Mouse (Mus musculus): ENCODE results near the gene Olfr875. TPM values are rescaled to one million over a fixed set of nuclear protein-coding genes. Genes with fewer than 3 reads are reported as not detected.

Gene Olfr875
- total RNA-seq, 2 experiments from 2014 or later = not detected

Other genes with a start within 250 kb of the Olfr875 start
- not detected in 2 replicates for gene Esam, start 243.8 kb upstream of the Olfr875 start, total RNA-seq (2015; ENCODE audit: low replicate concordance)
- 0.42 TPM in 1 of 2 replicates, not detected in the other for gene Esam, start 243.8 kb upstream of the Olfr875 start, total RNA-seq (2017; ENCODE audit: low replicate concordance)
- not detected in 2 replicates for gene Vsig2, start 232.6 kb upstream of the Olfr875 start, total RNA-seq (2015; ENCODE audit: low replicate concordance)
- not detected in 2 replicates for gene Vsig2, start 232.6 kb upstream of the Olfr875 start, total RNA-seq (2017; ENCODE audit: low replicate concordance)
- gene Nrgn, start 219.0 kb upstream of the Olfr875 start, total RNA-seq (2015; ENCODE audit: low replicate concordance) = 1.7 TPM in 1 of 2 replicates, not detected in the other
- 2.9 TPM in 1 of 2 replicates, not detected in the other for gene Nrgn, start 219.0 kb upstream of the Olfr875 start, total RNA-seq (2017; ENCODE audit: low replicate concordance)
- gene Siae, start 216.2 kb upstream of the Olfr875 start, total RNA-seq (2015; ENCODE audit: low replicate concordance) = 1.7 and 1.9 TPM in 2 replicates
- gene Siae, start 216.2 kb upstream of the Olfr875 start, total RNA-seq (2017; ENCODE audit: low replicate concordance) = 1.4 and 2.6 TPM in 2 replicates
- gene Spa17, start 158.1 kb upstream of the Olfr875 start, total RNA-seq (2015; ENCODE audit: low replicate concordance) = not detected in 2 replicates
- gene Spa17, start 158.1 kb upstream of the Olfr875 start, total RNA-seq (2017; ENCODE audit: low replicate concordance) = 1.4 TPM in 1 of 2 replicates, not detected in the other
- gene Tbrg1, start 114.5 kb upstream of the Olfr875 start, total RNA-seq (2015; ENCODE audit: low replicate concordance) = 23.0 and 26.5 TPM in 2 replicates
- 17.6 and 24.1 TPM in 2 replicates for gene Tbrg1, start 114.5 kb upstream of the Olfr875 start, total RNA-seq (2017; ENCODE audit: low replicate concordance)
- not detected in 2 replicates for gene Panx3, start 102.6 kb upstream of the Olfr875 start, total RNA-seq (2015; ENCODE audit: low replicate concordance)
- not detected in 2 replicates for gene Panx3, start 102.6 kb upstream of the Olfr875 start, total RNA-seq (2017; ENCODE audit: low replicate concordance)
- gene Olfr160, start 55.6 kb upstream of the Olfr875 start, total RNA-seq (2015; ENCODE audit: low replicate concordance) = not detected in 2 replicates
- not detected in 2 replicates for gene Olfr160, start 55.6 kb upstream of the Olfr875 start, total RNA-seq (2017; ENCODE audit: low replicate concordance)
- gene Olfr874, start 26.8 kb upstream of the Olfr875 start, total RNA-seq (2015; ENCODE audit: low replicate concordance) = not detected in 2 replicates
- not detected in 2 replicates for gene Olfr874, start 26.8 kb upstream of the Olfr875 start, total RNA-seq (2017; ENCODE audit: low replicate concordance)
- gene Olfr876, start 31.2 kb downstream of the Olfr875 start, total RNA-seq (2015; ENCODE audit: low replicate concordance) = not detected in 2 replicates
- gene Olfr876, start 31.2 kb downstream of the Olfr875 start, total RNA-seq (2017; ENCODE audit: low replicate concordance) = not detected in 2 replicates
- not detected in 2 replicates for gene Olfr877, start 82.4 kb downstream of the Olfr875 start, total RNA-seq (2015; ENCODE audit: low replicate concordance)
- not detected in 2 replicates for gene Olfr877, start 82.4 kb downstream of the Olfr875 start, total RNA-seq (2017; ENCODE audit: low replicate concordance)
- not detected in 2 replicates for gene Olfr145, start 124.9 kb downstream of the Olfr875 start, total RNA-seq (2015; ENCODE audit: low replicate concordance)
- not detected in 2 replicates for gene Olfr145, start 124.9 kb downstream of the Olfr875 start, total RNA-seq (2017; ENCODE audit: low replicate concordance)
- gene Olfr878, start 146.0 kb downstream of the Olfr875 start, total RNA-seq (2015; ENCODE audit: low replicate concordance) = not detected in 2 replicates
- gene Olfr878, start 146.0 kb downstream of the Olfr875 start, total RNA-seq (2017; ENCODE audit: low replicate concordance) = not detected in 2 replicates
- gene Olfr881, start 220.0 kb downstream of the Olfr875 start, total RNA-seq (2015; ENCODE audit: low replicate concordance) = not detected in 2 replicates
- 0.14 TPM in 1 of 2 replicates, not detected in the other for gene Olfr881, start 220.0 kb downstream of the Olfr875 start, total RNA-seq (2017; ENCODE audit: low replicate concordance)

All from erythroblast, adult 5-6 weeks (primary cell).